Mouse (Mus musculus) adrenal gland, postnatal 14 days (tissue): ENCODE data around the gene Fam216a. TPM values are rescaled to one million over a fixed set of nuclear protein-coding genes. Genes with fewer than 3 reads are reported as not detected.
A peak's percentile ranks its signal among the peaks of the same experiment; 100 is the strongest.
"Not testable (repeated sequence)": the region's sequence is repeated elsewhere in the genome, so short reads cannot be mapped to it uniquely, and the experiment has no call there.

Source experiments
- DNase-seq: peaks from one replicate; pipeline ENCODE4 v3.0.0; 2021; ENCODE audit warnings: mixed read lengths
- total RNA-seq: library from RNA; stranded (reverse); gene quantifications from 2 replicates; pipeline ENCODE4 v1.2.3, GENCODE M21; 2021

Gene Fam216a
- total RNA-seq, 1 experiment from 2014 or later = 29.7 TPM

DNA sequence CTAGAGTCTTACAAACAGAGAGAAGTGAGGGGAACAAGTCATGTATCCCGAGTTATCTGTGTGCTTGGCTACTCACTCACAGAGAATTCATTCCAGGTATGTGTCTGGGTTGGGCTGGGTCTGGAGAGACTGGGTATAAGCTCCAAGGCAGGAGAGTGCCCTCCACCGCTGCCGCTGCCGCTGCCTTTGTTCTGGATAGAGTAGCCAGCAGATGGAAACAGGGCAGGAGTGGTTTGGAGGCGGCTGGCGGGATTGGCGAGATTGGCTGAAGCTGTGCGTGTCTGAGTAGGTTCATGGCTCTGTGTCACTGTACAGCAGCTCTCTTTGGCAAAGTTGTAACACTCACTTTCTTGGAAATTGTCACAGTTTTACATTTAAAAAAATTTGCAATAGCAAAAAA is 48.6 kb downstream of the Fam216a start:
- no peak for DNase-seq

DNA sequence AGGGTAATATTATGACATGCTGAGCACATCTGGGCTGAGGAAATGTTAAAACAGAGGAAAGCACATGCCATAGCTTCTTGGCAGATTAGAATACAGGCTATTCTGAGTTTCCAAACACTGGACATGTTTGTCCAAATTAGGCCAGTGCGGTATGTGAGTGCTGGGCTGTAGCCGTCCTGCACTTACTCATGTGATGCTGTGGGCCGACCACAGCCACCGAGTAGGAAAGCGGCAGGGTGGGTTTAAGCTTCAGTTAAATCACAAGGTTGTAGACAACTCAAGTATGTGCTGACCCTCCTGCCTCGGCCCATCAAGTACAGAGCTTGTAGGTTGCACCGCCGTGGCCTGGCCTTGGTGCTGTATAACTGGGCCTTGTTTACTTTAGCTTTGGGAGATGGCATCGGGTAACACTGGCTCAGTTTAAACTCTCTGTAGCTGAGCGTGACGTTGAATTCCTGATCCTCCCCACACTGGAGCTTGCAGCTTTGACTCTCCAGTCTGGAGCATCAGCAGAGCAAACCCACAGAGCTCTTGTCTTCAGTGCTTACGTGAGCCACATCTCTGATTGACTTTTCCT is 51.9 kb downstream of the Fam216a start:
- no peak for DNase-seq

DNA sequence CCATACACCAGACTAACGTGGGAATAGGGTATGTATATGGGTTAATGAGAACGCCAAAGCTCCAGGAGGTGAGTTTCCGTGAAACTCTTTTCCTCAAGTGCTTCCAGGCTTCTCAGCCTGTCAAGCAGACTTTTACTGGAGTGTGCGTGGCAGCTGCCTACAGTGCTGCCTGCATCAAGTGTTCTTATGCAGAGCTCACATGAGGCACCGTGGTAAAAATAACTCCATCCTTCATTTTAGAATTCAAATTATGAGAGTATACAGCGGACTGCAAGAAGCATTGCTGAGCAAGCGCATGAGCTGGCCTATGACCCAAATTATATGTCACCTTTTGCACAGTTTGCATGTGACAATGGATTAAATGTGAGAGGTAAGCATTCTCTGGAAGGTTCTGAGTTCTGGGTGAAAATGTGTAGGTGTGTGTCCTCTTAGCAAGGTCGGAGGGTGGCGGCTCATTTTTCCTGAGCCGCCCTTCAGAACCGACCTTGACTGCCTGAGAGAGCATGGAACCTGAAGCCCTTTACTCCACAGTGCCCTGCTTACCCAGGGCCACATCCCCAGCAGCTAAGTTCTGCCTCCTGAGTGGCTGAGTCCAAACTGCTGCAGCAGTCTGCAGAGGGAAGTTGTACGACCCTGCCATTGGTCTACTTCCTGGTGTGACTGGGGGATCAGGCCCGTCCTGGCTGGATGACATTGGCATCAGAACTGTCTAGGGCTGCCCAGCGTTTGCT is 52.5 kb downstream of the Fam216a start:
- DNase-seq = peak; percentile 57

DNA sequence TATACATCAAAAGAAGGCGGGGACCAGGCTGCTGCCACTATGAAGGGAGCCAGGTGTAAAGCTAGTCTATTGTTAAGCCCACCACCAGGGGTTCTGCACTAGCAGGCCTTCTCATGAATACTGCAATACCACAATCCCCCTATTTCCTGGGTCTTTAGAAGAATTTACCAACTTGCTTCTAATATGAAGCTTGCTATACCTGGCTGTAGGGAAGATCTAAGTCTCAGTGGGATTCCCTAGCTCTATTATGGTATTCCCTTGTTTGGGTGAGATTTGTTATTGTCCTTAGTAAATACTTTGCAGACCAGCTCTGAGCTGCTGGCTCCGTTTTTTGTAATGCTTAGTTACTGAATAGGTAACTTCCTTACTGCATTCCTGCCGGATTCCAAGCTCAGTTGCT is 53.2 kb downstream of the Fam216a start:
- not testable (repeated sequence) for DNase-seq

DNA sequence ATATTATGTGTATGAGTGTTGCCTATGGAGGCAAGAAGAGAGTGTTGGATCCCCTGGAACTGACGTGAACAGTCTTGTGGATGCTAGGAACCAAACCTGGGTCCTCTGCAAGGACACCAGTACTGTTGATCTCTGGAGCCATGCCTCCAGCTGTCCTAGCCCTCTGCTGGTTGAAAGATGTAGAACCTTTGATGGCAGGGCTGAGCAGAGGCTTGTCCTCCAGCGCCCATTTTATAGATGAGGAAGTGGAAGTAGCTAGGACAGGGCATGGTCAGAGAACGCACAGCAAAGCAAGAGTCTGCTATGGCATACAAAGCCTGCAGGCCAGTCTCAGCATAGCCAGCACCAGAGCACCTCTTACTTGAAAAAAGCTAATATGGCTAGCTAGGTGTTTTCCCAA is 54.1 kb downstream of the Fam216a start:
- DNase-seq = peak; percentile 49

DNA sequence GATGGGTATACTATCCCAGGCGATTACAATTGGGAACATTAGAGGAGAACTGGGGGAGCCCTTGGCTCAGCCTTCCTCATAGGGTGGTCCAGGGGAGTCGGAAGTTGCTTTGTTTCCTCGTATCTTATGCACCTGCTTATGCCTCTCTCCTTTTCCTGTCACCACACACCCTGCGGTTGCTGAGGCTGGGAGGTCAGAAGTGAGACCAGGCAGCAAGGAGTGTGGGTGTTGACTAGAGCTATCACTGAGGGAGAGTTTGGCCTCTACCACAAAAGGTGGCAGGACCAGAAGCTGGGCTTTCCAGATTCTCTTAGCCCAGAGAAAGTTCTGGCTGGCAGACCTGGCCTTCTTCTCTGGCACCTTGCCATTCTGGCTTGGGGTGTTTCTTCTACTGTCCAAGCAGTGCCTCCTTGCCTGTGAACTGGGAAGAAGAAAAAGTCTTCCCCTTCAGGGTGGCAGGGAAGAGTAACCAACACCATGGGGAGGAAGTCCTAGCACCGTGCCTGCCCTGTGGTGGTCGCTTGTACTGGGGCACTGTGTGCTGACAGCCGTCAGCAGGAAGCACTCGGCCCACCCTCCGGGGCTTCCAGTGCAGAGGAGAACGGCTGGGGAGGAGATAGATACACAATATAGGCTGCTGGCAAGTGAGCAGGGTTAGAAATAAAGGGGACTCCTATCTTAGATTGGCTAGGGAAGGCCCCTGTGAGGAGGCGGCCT is 54.7 kb downstream of the Fam216a start:
- DNase-seq = peak; percentile 70

DNA sequence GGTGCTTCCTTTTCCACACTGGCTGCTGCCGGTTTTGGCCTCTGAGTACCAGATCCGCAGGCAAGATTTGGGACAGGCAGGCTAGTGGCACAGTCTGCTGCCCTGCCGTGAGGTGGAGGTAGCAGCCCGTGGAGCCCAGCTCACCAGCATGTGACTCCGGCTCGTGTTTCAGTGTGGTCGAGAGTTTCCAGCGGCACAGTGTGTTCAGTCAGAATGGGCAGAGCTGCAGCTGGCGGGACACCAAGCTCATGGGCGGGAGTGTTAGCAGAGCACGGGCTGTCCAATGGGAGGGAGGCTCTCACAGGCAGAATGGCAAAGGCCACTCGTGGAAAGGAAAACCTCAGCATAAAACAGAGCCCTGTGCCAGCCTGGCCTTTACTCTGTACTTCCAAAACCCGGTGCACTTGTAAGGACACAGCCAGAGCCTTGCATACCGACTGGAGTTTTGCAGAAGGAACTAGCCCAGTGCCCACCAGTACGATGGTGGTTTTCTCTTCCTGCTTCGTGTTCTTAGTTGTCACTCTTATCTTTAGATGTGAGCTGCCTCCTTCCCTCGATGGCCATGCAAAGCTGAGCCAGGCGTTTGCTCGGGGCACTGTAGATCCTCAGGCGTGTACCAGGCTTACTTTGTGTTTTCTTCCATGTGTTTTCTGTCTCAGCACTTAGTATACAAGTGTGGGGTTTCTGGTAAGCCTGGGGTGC is 57.0 kb downstream of the Fam216a start:
- peak; percentile 92 for DNase-seq

Other genes starting within 250 kb of the Fam216a start
- gene Ccdc63, start 231.5 kb downstream of the Fam216a start, total RNA-seq = not detected in 2 replicates
- 155 and 191 TPM in 2 replicates for gene Ppp1cc, start 214.1 kb downstream of the Fam216a start, total RNA-seq
- 2.4 and 16.0 TPM in 2 replicates for gene Hvcn1, start 165.6 kb downstream of the Fam216a start, total RNA-seq
- gene Tctn1, start 107.9 kb downstream of the Fam216a start, total RNA-seq = 12.7 and 14.5 TPM in 2 replicates
- gene Pptc7, start 88.0 kb downstream of the Fam216a start, total RNA-seq = 42.4 and 44.7 TPM in 2 replicates
- 3.2 and 4.0 TPM in 2 replicates for gene Rad9b, start 18.1 kb downstream of the Fam216a start, total RNA-seq
- gene Vps29, start 18.0 kb downstream of the Fam216a start, total RNA-seq = 127 TPM in 2 replicates
- 34.9 and 36.4 TPM in 2 replicates for gene Gpn3, start 488 bp downstream of the Fam216a start, total RNA-seq
- 240 and 253 TPM in 2 replicates for gene Arpc3, start 19.5 kb upstream of the Fam216a start, total RNA-seq
- 47.3 and 50.4 TPM in 2 replicates for gene Anapc7, start 49.3 kb upstream of the Fam216a start, total RNA-seq
- 212 and 220 TPM in 2 replicates for gene Atp2a2, start 129.9 kb upstream of the Fam216a start, total RNA-seq
- gene Ift81, start 242.2 kb upstream of the Fam216a start, total RNA-seq = 11.7 and 18.0 TPM in 2 replicates